Mouse (Mus musculus) left cerebral cortex, adult 9 months (tissue): ENCODE measurements around the gene Pde4d.

Experiments used
- DNase-seq, 2 experiments: peaks; one replicate each; pipeline ENCODE4 v3.0.0; 2022; ENCODE audit warnings: low spot score in 2 of 2

The Pde4d gene

DNA sequence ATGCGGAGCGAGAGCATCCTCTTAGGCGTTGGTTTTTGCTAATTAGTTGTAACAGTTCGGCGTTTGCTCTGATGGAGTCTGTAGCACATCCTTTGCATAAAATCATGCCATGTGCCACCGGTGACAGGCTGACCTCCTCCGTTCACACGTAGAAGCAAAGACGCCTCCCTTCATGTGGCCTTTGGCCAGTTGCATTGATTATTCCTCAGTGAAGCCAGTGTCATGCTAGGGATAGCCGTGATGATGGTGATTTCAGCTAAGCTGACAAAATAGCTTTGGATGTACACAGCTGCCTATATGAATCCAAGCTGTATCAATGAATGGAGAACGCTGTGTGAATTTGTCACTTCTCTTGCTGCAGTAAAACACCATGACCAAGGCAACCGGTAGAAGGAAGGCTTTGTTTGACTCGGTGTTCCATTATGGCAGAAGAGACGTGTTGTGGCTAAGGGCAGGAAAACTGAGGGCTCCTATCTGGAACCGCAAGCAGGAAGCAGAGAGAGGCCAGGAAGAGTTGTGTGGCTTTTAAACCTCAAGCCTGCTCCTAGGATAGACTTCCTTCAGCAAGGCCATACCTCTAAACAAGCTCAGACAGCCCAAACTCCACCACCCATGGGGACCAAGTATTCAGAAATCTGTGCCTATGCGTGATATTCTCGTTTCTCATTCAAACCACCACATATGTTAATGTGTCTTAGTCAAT lies 1471.7 kb downstream of the Pde4d start:
- no peak for DNase-seq

DNA sequence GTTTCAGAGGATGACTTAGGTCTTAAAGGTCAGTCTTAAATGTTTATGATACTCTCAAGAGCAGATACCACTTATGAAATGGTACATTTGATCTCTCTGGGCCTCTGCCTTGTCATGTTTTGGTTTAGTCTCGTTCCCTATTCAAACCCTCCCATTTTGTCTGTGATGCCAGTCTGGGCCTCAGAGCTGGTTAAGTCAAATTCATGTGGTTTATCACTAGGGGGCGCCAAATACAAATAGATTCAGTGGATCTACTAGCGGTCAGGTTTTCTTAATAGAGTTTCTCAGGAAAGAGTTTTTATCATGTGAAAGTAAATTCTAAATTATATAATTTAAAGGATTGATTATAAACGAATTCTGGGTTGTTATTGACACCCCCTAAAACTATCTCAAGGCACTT lies 1472.5 kb downstream of the Pde4d start:
- DNase-seq = peak in 1 of 2 experiments; percentile 67

DNA sequence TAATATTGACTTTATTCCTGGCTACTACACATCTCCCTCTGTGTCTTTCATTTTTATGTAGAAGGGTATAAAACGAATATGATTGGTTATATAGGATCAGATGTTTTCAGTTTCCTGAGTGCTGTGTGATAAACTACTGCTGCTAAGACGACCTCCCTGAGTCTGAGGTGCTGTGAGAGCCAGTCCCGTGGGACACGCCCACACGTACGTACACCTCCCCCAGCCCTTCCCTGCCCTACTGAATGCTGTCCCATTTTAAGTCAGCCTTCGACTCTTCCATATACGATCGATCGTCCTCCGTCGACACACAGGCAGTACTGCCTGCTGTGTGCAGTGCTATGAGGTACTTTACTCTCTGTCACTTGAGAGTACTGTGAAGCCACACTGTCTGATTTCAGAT lies 1473.0 kb downstream of the Pde4d start:
- no peak for DNase-seq

DNA sequence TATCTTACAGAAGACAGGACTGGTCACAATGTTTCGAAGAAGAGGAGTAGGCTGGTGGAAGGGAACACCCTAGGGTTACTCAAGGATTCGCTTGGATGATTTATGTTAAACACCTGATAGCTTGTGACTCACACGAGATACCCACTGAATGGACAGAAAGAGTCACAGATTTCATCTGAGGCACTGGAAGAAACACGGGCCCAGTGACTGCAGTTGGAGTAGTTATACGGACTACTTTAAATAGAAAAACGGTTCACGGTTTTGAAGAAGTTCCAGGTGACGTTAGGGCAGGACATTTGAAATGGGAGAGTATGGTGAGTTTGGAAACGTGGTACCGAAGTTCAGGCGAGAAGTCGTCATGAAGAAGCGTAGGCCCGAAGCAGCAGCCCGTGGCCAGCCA lies 1475.0 kb downstream of the Pde4d start:
- DNase-seq = no peak

DNA sequence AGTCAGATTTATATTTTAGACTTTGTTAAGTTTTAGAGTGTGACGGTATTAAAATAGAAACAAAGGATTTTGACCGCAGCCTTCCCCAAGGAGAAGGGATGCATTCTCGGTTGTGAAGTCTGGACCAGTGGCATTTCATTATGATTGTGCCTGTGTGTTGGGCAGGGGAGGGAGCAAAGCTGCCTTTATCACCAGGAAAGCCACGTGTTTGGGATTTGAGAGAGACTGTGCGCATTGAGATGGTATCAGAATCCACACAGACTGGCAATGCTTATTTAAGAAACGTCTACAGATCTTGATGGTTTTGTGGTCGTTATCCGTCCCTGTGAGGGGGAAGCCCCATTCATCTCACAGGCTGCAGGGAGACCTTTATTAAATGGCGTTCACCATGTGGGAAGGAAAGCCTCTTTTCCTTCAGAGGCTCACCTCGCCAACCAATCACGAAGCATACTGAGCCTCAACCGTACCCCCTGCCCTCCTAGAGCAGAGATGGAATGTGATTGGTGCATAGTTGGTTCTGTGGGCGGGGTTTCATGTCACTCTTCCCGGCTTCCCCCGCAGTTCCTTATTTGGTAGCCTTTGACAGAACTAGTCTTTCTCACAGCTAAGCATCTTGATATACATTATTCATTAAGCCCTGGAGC lies 1476.7 kb downstream of the Pde4d start:
- DNase-seq = peak; percentile 88 to 94

DNA sequence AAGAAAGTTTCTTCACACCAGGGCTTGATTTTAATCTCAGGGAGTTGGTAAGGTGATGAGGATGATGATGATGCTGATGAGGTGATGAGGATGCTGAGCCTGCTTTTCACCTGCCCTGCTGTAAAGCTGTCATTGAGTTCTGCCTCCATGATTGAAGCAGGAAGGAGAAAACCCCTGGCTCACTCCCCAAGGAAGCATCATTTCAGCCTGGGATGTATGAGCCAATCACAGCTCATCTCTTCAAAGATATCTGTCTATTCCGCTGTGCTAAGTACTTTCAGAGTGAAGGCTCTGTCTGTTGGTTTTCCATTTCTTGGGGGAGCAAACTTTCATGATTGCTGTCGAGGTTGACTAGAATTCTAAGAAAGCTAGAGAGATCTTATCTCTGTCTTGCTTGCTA lies 1478.0 kb downstream of the Pde4d start:
- DNase-seq = peak in 1 of 2 experiments; percentile 37

DNA sequence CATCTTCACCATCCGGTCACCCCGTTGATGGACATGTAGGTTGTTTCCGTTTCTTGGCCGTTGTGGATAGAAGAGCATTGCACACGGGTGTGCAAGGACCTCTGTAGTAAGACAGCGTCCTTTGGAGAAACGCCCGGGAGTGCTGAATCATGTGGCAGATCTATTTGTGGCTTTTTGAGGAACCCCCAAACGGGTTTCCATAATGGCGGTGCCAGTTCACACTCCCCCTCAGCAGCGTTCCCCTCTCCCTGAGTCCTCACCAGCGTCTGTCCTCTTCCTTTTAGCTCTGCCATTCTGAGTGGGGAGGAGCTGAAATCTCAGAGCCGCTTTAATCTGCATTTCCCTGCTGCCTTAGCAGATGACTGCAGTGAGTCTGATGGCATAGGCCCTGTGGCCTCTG lies 1482.9 kb downstream of the Pde4d start:
- DNase-seq = peak in 1 of 2 experiments; percentile 76

DNA sequence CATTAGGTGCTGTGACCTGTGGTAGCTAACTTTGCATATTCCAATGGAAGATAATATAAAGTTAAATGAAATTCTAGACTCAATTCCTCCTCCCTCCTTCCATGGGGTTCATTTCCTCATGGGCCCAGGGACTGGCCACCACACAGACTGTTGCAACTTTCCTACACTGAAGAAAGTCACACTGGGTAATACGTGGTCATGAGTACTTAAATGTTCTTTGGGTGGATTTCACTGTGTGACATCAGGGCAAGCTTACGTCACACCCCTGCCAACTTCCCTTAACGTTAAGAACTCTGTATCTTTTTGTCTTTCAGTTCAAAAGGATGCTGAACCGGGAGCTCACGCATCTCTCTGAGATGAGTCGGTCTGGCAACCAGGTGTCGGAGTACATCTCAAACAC lies 1483.8 kb downstream of the Pde4d start:
- DNase-seq = no peak

DNA sequence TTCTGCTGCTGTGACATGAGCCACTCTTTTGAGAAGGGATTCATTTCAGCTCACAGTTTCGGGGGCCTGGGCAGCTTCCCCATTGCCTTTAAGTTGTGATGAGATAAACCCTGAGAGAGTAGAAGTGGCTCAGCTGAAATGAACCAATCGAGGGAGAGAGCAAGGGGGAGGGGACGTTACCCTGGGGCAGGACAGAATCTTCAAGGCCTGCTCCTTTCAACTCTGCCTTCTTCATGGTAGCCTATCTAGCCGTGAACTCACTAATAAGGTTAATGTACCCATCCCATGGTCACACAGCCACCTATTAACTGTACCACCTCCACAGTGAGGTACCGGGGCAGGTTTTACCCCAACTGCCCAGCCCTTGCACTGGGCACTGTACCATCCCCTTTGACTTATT lies 1487.1 kb downstream of the Pde4d start:
- no peak for DNase-seq

DNA sequence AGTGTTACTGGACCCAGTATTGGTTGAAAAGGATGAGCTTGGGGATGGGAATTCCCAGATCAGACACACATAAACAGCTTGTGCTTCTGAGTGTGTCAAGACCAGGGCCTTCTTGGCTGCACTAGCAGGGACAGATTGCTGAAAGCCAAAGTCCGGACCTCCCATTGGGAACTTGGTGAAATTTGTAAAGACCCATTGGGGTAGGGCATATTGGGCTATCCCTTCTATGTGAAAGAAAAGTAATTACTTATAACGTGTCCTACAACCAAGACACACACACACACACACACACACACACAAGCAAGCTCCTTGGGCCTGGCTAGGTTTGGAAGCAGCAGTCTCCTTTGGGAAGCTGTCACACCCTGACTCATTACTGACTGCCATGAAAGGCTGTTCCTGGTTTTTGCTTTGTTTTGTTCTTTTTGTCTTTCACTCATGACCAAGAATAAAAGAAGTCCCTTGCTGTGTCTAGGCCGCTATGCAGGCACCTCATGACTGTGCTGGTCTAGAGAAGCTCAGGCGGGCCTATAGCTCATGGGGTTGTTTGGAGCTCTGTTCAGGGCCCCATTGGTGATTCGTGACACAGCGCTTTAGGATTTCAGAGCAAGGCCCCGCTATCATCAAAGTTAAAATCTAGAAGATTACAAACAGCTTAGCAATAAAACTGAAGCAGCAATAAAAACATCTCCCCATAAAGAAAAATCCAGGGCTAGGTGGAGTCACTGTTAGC lies 1495.2 kb downstream of the Pde4d start:
- no peak for DNase-seq

DNA sequence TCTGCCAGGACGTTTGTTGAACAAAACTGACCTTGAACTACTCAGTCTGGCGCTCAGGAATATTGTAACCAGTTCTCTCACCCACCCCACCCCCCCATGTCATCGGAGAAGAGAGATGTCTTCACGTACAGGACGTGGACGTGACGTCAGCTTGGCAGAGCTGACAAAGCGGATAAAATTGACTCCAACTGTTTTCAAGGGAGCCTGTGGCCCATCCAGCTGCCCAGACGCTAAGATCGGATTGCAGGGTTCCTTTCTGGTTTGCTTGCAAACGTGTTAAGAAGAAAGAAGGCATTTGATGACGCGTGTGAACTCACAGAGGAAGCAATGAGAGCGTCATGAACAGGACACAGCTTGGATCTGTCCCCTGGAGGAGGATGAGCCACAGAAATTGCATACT lies 1501.7 kb downstream of the Pde4d start:
- DNase-seq = no peak

DNA sequence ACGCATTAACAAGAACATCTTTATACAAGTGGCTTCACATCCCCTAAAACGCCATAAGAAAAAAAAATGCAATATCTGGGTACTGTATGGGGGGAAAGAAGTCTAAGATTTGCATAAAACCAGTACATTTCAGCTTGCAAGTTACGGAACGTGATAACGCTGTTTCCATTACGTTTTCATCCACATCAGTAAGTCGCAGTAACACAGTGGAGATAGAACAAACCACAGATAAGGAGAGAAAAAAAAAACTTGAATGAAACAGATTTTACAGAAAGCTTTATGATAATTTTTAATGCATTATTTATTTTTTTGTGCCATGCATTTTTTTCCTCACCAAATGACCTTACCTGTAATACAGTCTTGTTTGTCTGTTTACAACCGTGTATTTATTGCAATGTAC lies 1504.4 kb downstream of the Pde4d start:
- no peak for DNase-seq

DNA sequence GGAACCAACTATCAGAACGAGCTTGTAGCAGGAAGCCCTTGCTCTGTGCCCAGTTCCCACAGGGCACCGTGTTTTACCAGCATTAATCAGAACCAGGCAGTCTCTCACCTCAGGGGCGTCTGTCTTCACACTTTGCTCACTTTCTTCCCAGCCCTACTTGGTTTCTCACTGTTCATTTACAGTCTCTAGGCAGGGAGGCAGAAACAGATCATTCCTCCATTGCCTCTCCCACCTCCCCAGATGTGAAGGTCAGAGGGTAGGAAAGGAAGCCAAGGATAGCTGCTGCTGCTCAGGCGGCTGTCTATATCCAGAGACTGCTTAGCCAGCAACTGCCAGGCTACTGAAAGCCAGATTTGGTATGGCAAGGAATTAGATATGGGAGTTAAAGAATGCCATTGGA lies 1508.2 kb downstream of the Pde4d start:
- no peak for DNase-seq

DNA sequence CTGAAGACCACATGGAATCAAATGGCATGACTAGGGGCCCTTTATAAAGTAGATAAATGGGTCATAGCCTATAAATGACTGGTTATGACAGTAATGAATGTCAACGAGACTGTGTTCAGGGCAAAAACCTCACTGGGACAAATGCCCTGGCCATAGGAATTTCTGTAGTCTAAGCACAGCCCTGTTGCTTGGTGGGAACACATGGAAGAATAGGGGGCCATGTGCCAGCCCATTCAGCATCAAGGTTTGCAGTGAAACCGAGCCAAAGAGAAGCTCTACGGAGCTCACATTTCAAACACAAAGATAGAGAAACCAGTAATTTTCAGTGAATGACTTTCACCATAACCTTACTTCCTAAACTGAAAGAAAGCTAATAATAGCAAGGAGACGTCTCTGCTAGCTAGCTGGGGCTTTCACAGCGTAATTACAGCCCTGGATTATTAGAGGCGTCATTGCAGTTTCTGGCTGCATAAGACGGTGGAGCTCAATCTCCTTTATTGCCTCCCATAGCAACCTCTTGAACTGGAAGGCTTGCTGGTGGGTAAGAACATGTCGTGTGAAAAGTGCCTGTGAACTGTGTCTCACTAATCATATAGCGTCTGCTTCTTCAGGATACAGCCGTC lies 1533.2 kb downstream of the Pde4d start:
- DNase-seq = peak in 1 of 2 experiments; percentile 22

DNA sequence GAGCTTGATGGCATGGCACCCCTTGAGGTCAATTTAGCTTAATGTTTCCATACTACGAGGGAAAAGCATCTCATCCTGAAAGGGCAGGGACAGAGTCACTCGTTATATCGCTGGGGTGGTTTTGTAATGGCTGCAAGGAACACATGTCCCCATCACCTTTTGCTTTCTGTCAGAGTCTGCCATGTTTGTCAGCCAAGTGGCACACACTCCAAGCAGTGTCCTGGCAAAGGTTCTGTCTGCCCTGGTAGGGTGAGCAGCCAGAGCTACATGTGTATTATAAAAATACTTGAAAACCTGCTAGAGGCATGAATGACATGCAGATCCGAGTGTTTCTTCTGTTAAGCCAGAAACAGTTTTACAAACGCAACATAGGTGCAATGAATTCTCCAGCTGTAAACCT lies 1535.7 kb downstream of the Pde4d start:
- DNase-seq = no peak

DNA sequence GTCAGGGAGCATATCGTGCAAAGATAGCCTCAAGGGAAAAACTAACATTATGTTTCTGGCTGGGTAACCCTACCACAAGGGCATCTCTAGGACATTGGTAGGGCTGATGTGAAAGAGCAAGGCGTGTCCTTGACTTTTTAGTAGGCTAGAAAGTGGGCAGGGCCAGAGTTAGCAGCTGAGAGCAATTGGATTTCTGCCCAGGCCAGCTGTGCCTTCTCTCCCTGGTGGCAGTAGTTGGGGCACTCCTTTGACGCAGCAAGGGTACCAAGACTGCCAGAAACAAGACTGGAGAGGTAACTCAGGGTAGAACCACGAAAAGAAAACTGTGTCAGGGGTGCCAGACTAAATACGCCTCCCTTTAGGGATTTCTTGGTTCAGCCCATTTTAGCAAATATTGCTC lies 1536.1 kb downstream of the Pde4d start:
- no peak for DNase-seq

DNA sequence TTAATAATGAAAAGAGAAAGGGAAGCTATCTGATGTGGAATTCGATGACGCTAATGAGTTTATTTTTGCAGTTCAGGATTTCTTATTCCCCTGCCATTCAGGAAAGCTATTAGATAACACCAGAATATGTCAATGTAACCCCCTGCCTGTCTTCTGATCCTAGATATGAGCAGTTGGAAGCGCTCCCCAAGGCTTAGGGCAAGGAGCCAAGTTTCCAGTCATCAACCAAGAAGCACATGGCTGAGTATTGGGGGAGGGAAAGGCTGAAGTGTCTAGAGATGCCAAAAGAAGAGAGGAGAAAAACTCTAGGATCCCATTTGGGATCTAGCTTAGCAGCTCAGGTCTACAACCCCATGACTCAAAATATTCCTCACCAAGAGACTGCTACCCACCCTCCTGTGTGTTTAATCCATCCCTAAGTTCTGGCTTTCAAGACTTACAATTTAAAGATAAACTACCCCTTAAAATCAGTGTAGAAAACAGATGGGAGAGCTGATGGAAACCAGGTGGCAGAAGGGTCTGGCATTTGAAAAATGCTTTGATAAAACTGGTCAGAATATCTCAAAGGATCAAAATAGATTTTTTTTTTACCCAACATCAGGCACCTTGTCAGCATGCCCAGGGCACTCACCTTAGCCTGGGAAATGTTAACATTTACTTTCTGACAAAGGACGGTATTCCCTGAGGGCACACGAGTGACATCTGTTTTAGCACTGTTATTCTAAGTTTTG lies 1543.2 kb downstream of the Pde4d start:
- no peak for DNase-seq

DNA sequence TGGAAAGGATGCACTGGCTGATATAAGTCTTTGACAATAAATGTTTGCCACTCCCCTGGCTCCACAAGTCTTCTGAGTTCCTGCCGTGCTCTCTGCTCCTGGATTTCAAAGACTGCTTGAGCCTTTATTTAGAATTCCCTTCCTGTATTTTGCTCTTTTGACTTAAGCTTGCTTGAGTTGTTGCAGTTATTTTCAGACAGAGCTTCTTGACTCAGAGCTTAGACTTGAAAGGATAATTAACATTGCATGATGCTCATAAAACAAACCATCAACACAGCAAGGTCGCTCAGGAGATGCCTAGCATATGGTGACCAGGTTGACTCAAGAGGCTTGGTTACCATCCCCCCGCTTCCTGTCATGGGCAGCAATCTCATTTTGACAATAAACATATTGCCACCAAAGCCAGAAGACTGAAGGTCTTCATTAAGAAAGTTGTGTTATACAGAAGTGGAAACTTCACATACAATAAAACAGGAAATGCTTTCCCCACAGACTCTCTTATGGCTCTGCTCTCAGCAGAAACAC lies 1544.6 kb downstream of the Pde4d start:
- DNase-seq = no peak

DNA sequence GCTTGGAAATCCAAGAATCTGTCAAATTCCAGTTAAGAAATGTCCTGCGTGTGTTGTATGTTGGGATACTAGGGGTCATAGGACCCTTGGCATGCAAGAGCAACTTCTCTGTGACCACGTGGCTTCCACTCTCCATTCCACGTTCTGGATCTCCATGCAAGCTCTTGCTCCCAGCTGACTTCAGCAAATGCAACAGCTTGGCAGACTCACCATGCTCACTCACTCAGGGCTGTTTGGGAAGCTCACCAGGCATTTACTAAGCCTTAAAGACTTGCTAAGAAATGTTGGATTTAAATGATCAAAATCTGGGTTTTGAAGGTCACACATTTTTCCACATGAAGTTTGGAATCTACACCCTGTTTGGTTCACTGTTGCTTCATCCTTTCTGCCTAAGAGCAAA lies 1552.3 kb downstream of the Pde4d start:
- no peak for DNase-seq
